Comparison of ENCODE assay signal across 9 mouse cellular contexts in the genomic region with DNA sequence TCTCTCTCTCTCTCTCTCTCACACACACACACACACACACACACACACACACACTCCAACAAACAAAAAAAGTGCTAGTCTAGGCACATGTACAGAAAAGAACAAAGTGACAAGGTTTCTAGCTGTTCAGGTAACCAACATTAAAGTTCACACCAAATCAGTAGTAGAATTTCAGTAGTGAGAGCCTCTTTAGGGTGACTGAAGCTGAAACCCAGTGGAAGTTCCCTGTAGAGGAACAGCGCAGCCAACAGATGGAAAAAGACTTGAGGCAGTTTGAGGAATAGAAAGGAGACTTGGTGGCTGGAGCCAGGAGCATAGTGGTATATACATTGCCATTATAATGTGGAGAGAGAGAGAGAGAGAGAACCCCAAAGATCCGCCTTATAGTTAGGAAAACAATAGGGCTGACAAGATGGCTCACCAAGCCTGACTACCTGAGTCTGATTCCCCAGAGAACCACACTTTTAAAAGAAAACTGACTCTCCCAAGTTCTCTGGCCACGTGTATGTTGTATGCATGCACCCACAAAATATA. TPM values are rescaled to one million over a fixed set of nuclear protein-coding genes. Genes with fewer than 3 reads are reported as not detected.
DNase-seq lines count a peak whose midpoint lies in the region; ATAC-seq and TF ChIP-seq lines count a peak whose summit lies in the region.
"Had no signal": no experiment of that assay in that cellular context is flagged by ENCODE, and none has a peak within 500 bp of the region (broad histone marks: within the 10 kb centered on the region; RNA-seq: fewer than 3 reads in every experiment).

No protein-coding gene starts in this region.

- H3K4me2 ChIP-seq in neural tube, embryonic 11.5 days (ENCODE audit: low read depth), result peak overlapping the region; percentile 65
- peak overlapping the region; percentile 66 for H3K4me2 ChIP-seq in limb, embryonic 11.5 days (ENCODE audit: low read depth, severe bottlenecking)
- peak overlapping the region; percentile 46 for H3K4me2 ChIP-seq in stomach, embryonic 14.5 days (replicated peaks; ENCODE audit: low read depth, low read length)

- peak overlapping the region; percentile 84 for H3K4me3 ChIP-seq in cerebellum, adult 2 months (replicated peaks; ENCODE audit: insufficient read depth, low read depth, low read length)
- peak overlapping the region; percentile 63 for H3K4me3 ChIP-seq in neural tube, embryonic 11.5 days (ENCODE audit: low read depth, low read length)
- H3K4me3 ChIP-seq in limb, embryonic 11.5 days (ENCODE audit: low read depth, low read length), result peak overlapping the region; percentile 79
- peak overlapping the region; percentile 70 for H3K4me3 ChIP-seq in stomach, embryonic 14.5 days (ENCODE audit: low read depth, low read length)

- no peak for TF ChIP-seq CTCF in cerebellum, adult 2 months (IDR thresholded peaks at IDR 0.05; ENCODE audit: borderline replicate concordance, insufficient read depth, low read depth, low read length)

- H3K9ac ChIP-seq in neural tube, embryonic 11.5 days (ENCODE audit: low read length), result peak overlapping the region; percentile 80
- peak overlapping the region; percentile 92 for H3K9ac ChIP-seq in limb, embryonic 11.5 days (ENCODE audit: low read length)
- H3K9ac ChIP-seq in stomach, embryonic 14.5 days (replicated peaks; ENCODE audit: low read depth, low read length), result peak overlapping the region; percentile 80

- WGBS in cerebellum, adult 2 months, result 28% methylated on average over 3 of the region's 3 CpGs
- 36% methylated on average over 3 of the region's 3 CpGs for WGBS in neural tube, embryonic 11.5 days
- 46% methylated on average over 3 of the region's 3 CpGs for WGBS in limb, embryonic 11.5 days
- 33% methylated on average over 3 of the region's 3 CpGs for WGBS in stomach, embryonic 14.5 days

- H3K27me3 ChIP-seq in cerebellum, adult 2 months (ENCODE audit: control insufficient read depth, insufficient read depth, low read length), result no peaks in the 10 kb centered on the region
- H3K27me3 ChIP-seq in neural tube, embryonic 11.5 days (ENCODE audit: control insufficient read depth, insufficient read depth, low read length), result no peaks in the 10 kb centered on the region
- no peaks in the 10 kb centered on the region for H3K27me3 ChIP-seq in limb, embryonic 11.5 days (ENCODE audit: control insufficient read depth, insufficient read depth, low read length)
- H3K27me3 ChIP-seq in stomach, embryonic 14.5 days (ENCODE audit: control insufficient read depth, insufficient read depth, low read length), result no peaks in the 10 kb centered on the region

- no peak for ATAC-seq in neural tube, embryonic 11.5 days (ENCODE audit: insufficient read depth, low FRiP score, low TSS enrichment)
- no peak for ATAC-seq in limb, embryonic 11.5 days (ENCODE audit: insufficient number of reproducible peaks, low FRiP score, low TSS enrichment, low read depth)
- no peak for ATAC-seq in stomach, embryonic 14.5 days (ENCODE audit: insufficient number of reproducible peaks, insufficient read depth, low FRiP score, low read depth)

- TF ChIP-seq POLR2A in cerebellum, adult 2 months (IDR thresholded peaks at IDR 0.05; ENCODE audit: borderline replicate concordance, insufficient read depth, low read length), result no peak

- no peak overlapping the region for H3K27ac ChIP-seq in cerebellum, adult 2 months (ENCODE audit: insufficient read depth, low read length)
- H3K27ac ChIP-seq in neural tube, embryonic 11.5 days (ENCODE audit: low read depth, low read length), result no peak overlapping the region
- H3K27ac ChIP-seq in limb, embryonic 11.5 days (replicated peaks; ENCODE audit: low read depth, low read length), result no peak overlapping the region
- peak overlapping the region; percentile 94; the same call in 1 of the 2 replicates for H3K27ac ChIP-seq in stomach, embryonic 14.5 days (ENCODE audit: low read length)

- no peaks in the 10 kb centered on the region for H3K36me3 ChIP-seq in neural tube, embryonic 11.5 days (ENCODE audit: control insufficient read depth, insufficient read depth, low read length)
- no peaks in the 10 kb centered on the region for H3K36me3 ChIP-seq in limb, embryonic 11.5 days (ENCODE audit: control insufficient read depth, insufficient read depth, low read length)
- H3K36me3 ChIP-seq in stomach, embryonic 14.5 days (ENCODE audit: control insufficient read depth, insufficient read depth, low read length), result no peaks in the 10 kb centered on the region

- no peaks in the 10 kb centered on the region for H3K9me3 ChIP-seq in neural tube, embryonic 11.5 days (ENCODE audit: control insufficient read depth, low read length)
- no peaks in the 10 kb centered on the region for H3K9me3 ChIP-seq in limb, embryonic 11.5 days (ENCODE audit: control insufficient read depth, low read length)
- H3K9me3 ChIP-seq in stomach, embryonic 14.5 days (ENCODE audit: control insufficient read depth, low read depth, low read length), result no peaks in the 10 kb centered on the region

- peaks cover 6% of the 10 kb centered on the region for H3K4me1 ChIP-seq in cerebellum, adult 2 months (ENCODE audit: control insufficient read depth, insufficient read depth, low read length)
- H3K4me1 ChIP-seq in neural tube, embryonic 11.5 days (ENCODE audit: control insufficient read depth, insufficient read depth, low read length), result peaks cover 10% of the 10 kb centered on the region; the same call in 1 of the 2 replicates
- peaks cover 11% of the 10 kb centered on the region for H3K4me1 ChIP-seq in limb, embryonic 11.5 days (ENCODE audit: control insufficient read depth, insufficient read depth, low read length)
- H3K4me1 ChIP-seq in stomach, embryonic 14.5 days (ENCODE audit: control insufficient read depth, insufficient read depth, low read length), result peaks cover 18% of the 10 kb centered on the region

- no peak for DNase-seq in cerebellum, adult 2 months
- DNase-seq in cerebellum, postnatal 4 days (ENCODE audit: low spot score in 2 of 2), result no peak
- DNase-seq in neural tube, embryonic 11.5 days (ENCODE audit: low spot score), result peak; percentile 6
- DNase-seq in neural tube, embryonic 10.5 days (ENCODE audit: extremely low spot score, low spot score), result no peak
- DNase-seq in limb, embryonic 11.5 days (ENCODE audit: low spot score), result no peak
- no peak for DNase-seq in layer of hippocampus, adult 9-11 months
- no peak for DNase-seq in gastrocnemius, adult 18-20 months (ENCODE audit: low spot score)
- DNase-seq: cerebellum, adult 11-12 months had no signal

RNA-seq across cellular contexts. Expression of gene Tmem79, which starts 1.0 kb away (rescaled TPM):
- 0.81 and 1.3 TPM in 2 replicates for polyA plus RNA-seq in cerebellum, adult 2 months (2012; rRNA removed)
- 1.7 and 2.1 TPM in 2 replicates for polyA plus RNA-seq in neural tube, embryonic 11.5 days (2014; fragmentation: Nextera tagmentation; extraction: Ambion mirVana)
- 1.8 and 3.3 TPM in 2 replicates for polyA plus RNA-seq in limb, embryonic 11.5 days (2014; fragmentation: Nextera tagmentation; extraction: Ambion mirVana)
- polyA plus RNA-seq in stomach, embryonic 14.5 days (2014; fragmentation: Nextera tagmentation; extraction: Ambion mirVana), result 20.5 and 23.1 TPM in 2 replicates
- 1 to 10 TPM; 3.1 to 3.9 TPM for total RNA-seq in gastrocnemius, adult 18-20 months (2021)

RNA-seq across cellular contexts. Expression of gene Smg5, which starts 1.1 kb away (rescaled TPM):
- polyA plus RNA-seq in cerebellum, adult 2 months (2012; rRNA removed), result 103 and 115 TPM in 2 replicates
- 48.8 and 57.2 TPM in 2 replicates for polyA plus RNA-seq in neural tube, embryonic 11.5 days (2014; fragmentation: Nextera tagmentation; extraction: Ambion mirVana)
- polyA plus RNA-seq in limb, embryonic 11.5 days (2014; fragmentation: Nextera tagmentation; extraction: Ambion mirVana), result 44.9 and 49.0 TPM in 2 replicates
- polyA plus RNA-seq in stomach, embryonic 14.5 days (2014; fragmentation: Nextera tagmentation; extraction: Ambion mirVana), result 38.9 and 39.4 TPM in 2 replicates
- total RNA-seq in gastrocnemius, adult 18-20 months (2021), result 10 to 100 TPM; 37.5 to 48.1 TPM

RNA-seq across cellular contexts. Expression of gene Glmp, which starts 10.1 kb away (rescaled TPM):
- 109 and 110 TPM in 2 replicates for polyA plus RNA-seq in cerebellum, adult 2 months (2012; rRNA removed)
- 70.5 and 84.5 TPM in 2 replicates for polyA plus RNA-seq in neural tube, embryonic 11.5 days (2014; fragmentation: Nextera tagmentation; extraction: Ambion mirVana)
- 90.5 and 100 TPM in 2 replicates for polyA plus RNA-seq in limb, embryonic 11.5 days (2014; fragmentation: Nextera tagmentation; extraction: Ambion mirVana)
- polyA plus RNA-seq in stomach, embryonic 14.5 days (2014; fragmentation: Nextera tagmentation; extraction: Ambion mirVana), result 121 and 132 TPM in 2 replicates
- 10 to 100 TPM; 41.2 to 41.8 TPM for total RNA-seq in gastrocnemius, adult 18-20 months (2021)

RNA-seq across cellular contexts. Expression of gene Paqr6, which starts 29.4 kb away (rescaled TPM):
- polyA plus RNA-seq in cerebellum, adult 2 months (2012; rRNA removed), result 74.2 and 81.5 TPM in 2 replicates
- 1.1 and 1.2 TPM in 2 replicates for polyA plus RNA-seq in neural tube, embryonic 11.5 days (2014; fragmentation: Nextera tagmentation; extraction: Ambion mirVana)
- polyA plus RNA-seq in limb, embryonic 11.5 days (2014; fragmentation: Nextera tagmentation; extraction: Ambion mirVana), result 1.1 and 1.8 TPM in 2 replicates
- polyA plus RNA-seq in stomach, embryonic 14.5 days (2014; fragmentation: Nextera tagmentation; extraction: Ambion mirVana), result 10.8 and 11.2 TPM in 2 replicates
- total RNA-seq in gastrocnemius, adult 18-20 months (2021), result under 1 TPM; 0.50 to 0.75 TPM

RNA-seq across cellular contexts. Expression of gene Bglap3, which starts 37.6 kb away (rescaled TPM):
- 0.41 and 0.65 TPM in 2 replicates for polyA plus RNA-seq in cerebellum, adult 2 months (2012; rRNA removed)
- 0.31 TPM in 1 of 2 replicates, not detected in the other for polyA plus RNA-seq in neural tube, embryonic 11.5 days (2014; fragmentation: Nextera tagmentation; extraction: Ambion mirVana)
- not detected in 2 replicates for polyA plus RNA-seq in limb, embryonic 11.5 days (2014; fragmentation: Nextera tagmentation; extraction: Ambion mirVana)
- polyA plus RNA-seq in stomach, embryonic 14.5 days (2014; fragmentation: Nextera tagmentation; extraction: Ambion mirVana), result 0.45 TPM in 1 of 2 replicates, not detected in the other
- total RNA-seq in gastrocnemius, adult 18-20 months (2021), result not detected
